Mouse (Mus musculus) MEL (cell line): ENCODE measurements around the gene Gm16181. TPM values are rescaled to one million over a fixed set of nuclear protein-coding genes. Genes with fewer than 3 reads are reported as not detected.

ENCODE experiments used
- DNase-seq: peaks from one replicate; pipeline ENCODE4 v3.0.0; 2011; ENCODE audit warnings: low read depth, low spot score
- H3K27ac ChIP-seq: 2 replicates; pipeline ENCODE4 v1.5.1; 2012; ENCODE audit warnings: low read depth, mild to moderate bottlenecking, control low read depth, low read length, moderate library complexity; ENCODE audit not compliant: control insufficient read depth
- H3K27me3 ChIP-seq, 2 experiments: fragments of 150-350 bp in 1 of 2; sonication (generic) in 1 of 2; 2 replicates each; pipeline ENCODE4 v1.6.1; 2012; ENCODE audit warnings: low read length in 2 of 2, mild to moderate bottlenecking in 2 of 2, improper control_type of control experiment in 1 of 2, moderate library complexity in 1 of 2; ENCODE audit not compliant: insufficient read depth in 2 of 2, control insufficient read depth in 1 of 2
- H3K36me3 ChIP-seq, 2 experiments: 2 replicates each; pipeline ENCODE4 v1.6.1; 2012 to 2014; ENCODE audit warnings: low read length in 2 of 2, improper control_type of control experiment in 1 of 2, inconsistent platforms in 1 of 2, mild to moderate bottlenecking in 1 of 2; ENCODE audit not compliant: insufficient read depth in 2 of 2, control insufficient read depth in 1 of 2
- H3K4me1 ChIP-seq, 2 experiments: fragments of 150-350 bp in 1 of 2; sonication (generic) in 1 of 2; 2 replicates each; pipeline ENCODE4 v1.6.1; 2012; ENCODE audit warnings: low read length in 2 of 2, improper control_type of control experiment in 1 of 2, mild to moderate bottlenecking in 1 of 2; ENCODE audit not compliant: insufficient read depth in 2 of 2, control insufficient read depth in 1 of 2
- H3K4me3 ChIP-seq, 2 experiments: fragments of 150-350 bp in 1 of 2; sonication (generic) in 1 of 2; 2 replicates each; pipeline ENCODE4 v1.5.1; 2012; ENCODE audit warnings: low read depth in 2 of 2, low read length in 2 of 2, mild to moderate bottlenecking in 2 of 2, moderate library complexity in 2 of 2, control low read depth in 1 of 2, improper control_type of control experiment in 1 of 2; ENCODE audit not compliant: control insufficient read depth in 1 of 2, insufficient read depth in 1 of 2
- H3K79me2 ChIP-seq: 2 replicates; pipeline ENCODE4 v1.6.1; 2012; ENCODE audit warnings: mild to moderate bottlenecking, low read length, moderate library complexity; ENCODE audit not compliant: control insufficient read depth, poor library complexity, insufficient read depth
- H3K9ac ChIP-seq: 2 replicates; pipeline ENCODE4 v1.6.1; 2012; ENCODE audit warnings: low read depth, mild to moderate bottlenecking, control low read depth, low read length, moderate library complexity; ENCODE audit not compliant: control insufficient read depth, poor library complexity, severe bottlenecking
- H3K9me3 ChIP-seq: fragments of 150-350 bp; sonication (generic); replicated peaks from 2 replicates; pipeline ENCODE4 v1.6.1; 2012; ENCODE audit warnings: mild to moderate bottlenecking, low read length, improper control_type of control experiment, moderate library complexity; ENCODE audit not compliant: insufficient read depth
- BHLHE40 ChIP-seq: IDR thresholded peaks from 2 replicates; pipeline ENCODE4 v1.6.1; 2012; ENCODE audit warnings: low read depth, mild to moderate bottlenecking, inconsistent platforms, low read length, improper control_type of control experiment, borderline replicate concordance
- CHD1 ChIP-seq: IDR thresholded peaks from 2 replicates; pipeline ENCODE4 v1.6.1; 2012; ENCODE audit warnings: low read depth, mild to moderate bottlenecking, inconsistent platforms, low read length, improper control_type of control experiment
- CTCF ChIP-seq, 3 experiments: IDR thresholded peaks in 2 of 3; conservative IDR thresholded peaks in 1 of 3; 2 replicates each; pipeline ENCODE4 v1.5.1; 2011 to 2012; ENCODE audit warnings: low read length in 3 of 3, low read depth in 2 of 3, mild to moderate bottlenecking in 2 of 3, improper control_type of control experiment in 1 of 3, inconsistent platforms in 1 of 3, mixed read lengths in 1 of 3, moderate library complexity in 1 of 3; ENCODE audit not compliant: control insufficient read depth in 1 of 3, insufficient read depth in 1 of 3, poor library complexity in 1 of 3, severe bottlenecking in 1 of 3
- E2F4 ChIP-seq: IDR thresholded peaks from 2 replicates; pipeline ENCODE4 v1.6.1; 2011; ENCODE audit warnings: low read depth, low read length, improper control_type of control experiment, borderline replicate concordance
- ELF1 ChIP-seq: IDR thresholded peaks from 2 replicates; pipeline ENCODE4 v1.6.1; 2014; ENCODE audit warnings: low read depth, mild to moderate bottlenecking, inconsistent platforms, low read length, improper control_type of control experiment, moderate library complexity
- EP300 ChIP-seq, 2 experiments: IDR thresholded peaks; 2 replicates each; pipeline ENCODE4 v1.6.1; 2011; ENCODE audit warnings: improper control_type of control experiment in 2 of 2, low read length in 2 of 2, low read depth in 1 of 2, mild to moderate bottlenecking in 1 of 2
- ETS1 ChIP-seq: IDR thresholded peaks from 2 replicates; pipeline ENCODE4 v1.6.1; 2012; ENCODE audit warnings: low read depth, mild to moderate bottlenecking, inconsistent platforms, low read length, improper control_type of control experiment, moderate library complexity
- GATA1 ChIP-seq: IDR thresholded peaks from 2 replicates; pipeline ENCODE4 v1.6.1; 2011; ENCODE audit warnings: low read depth, low read length, improper control_type of control experiment
- HCFC1 ChIP-seq: IDR thresholded peaks from 2 replicates; pipeline ENCODE4 v1.6.1; 2012; ENCODE audit warnings: low read depth, mild to moderate bottlenecking, inconsistent platforms, low read length, improper control_type of control experiment, moderate library complexity
- JUND ChIP-seq: IDR thresholded peaks from 2 replicates; pipeline ENCODE4 v1.6.1; 2011; ENCODE audit warnings: low read depth, mild to moderate bottlenecking, improper control_type of control experiment, low read length
- KAT2A ChIP-seq: conservative IDR thresholded peaks from 2 replicates; pipeline ENCODE4 v1.6.1; 2012; ENCODE audit warnings: low read depth, low read length, improper control_type of control experiment, inconsistent platforms
- MAFK ChIP-seq: IDR thresholded peaks from 2 replicates; pipeline ENCODE4 v1.6.1; 2011; ENCODE audit warnings: low read depth, mild to moderate bottlenecking, low read length, improper control_type of control experiment, borderline replicate concordance
- MAX ChIP-seq: IDR thresholded peaks from 2 replicates; pipeline ENCODE4 v1.6.1; 2011; ENCODE audit warnings: low read length, improper control_type of control experiment
- MAZ ChIP-seq: IDR thresholded peaks from 2 replicates; pipeline ENCODE4 v1.6.1; 2012; ENCODE audit warnings: low read depth, mild to moderate bottlenecking, inconsistent platforms, low read length, improper control_type of control experiment
- MXI1 ChIP-seq: IDR thresholded peaks from 2 replicates; pipeline ENCODE4 v1.6.1; 2011; ENCODE audit warnings: mild to moderate bottlenecking, low read depth, low read length, improper control_type of control experiment
- POLR2A ChIP-seq, 2 experiments: IDR thresholded peaks; 2 replicates each; pipeline ENCODE4 v1.6.1; 2011 to 2012; ENCODE audit warnings: low read length in 2 of 2, mild to moderate bottlenecking in 2 of 2, control low read depth in 1 of 2, improper control_type of control experiment in 1 of 2, low read depth in 1 of 2, moderate library complexity in 1 of 2; ENCODE audit not compliant: control insufficient read depth in 1 of 2, insufficient read depth in 1 of 2, poor library complexity in 1 of 2
- POLR2AphosphoS2 ChIP-seq: IDR thresholded peaks from 2 replicates; pipeline ENCODE4 v1.6.1; 2011; ENCODE audit warnings: low read length, improper control_type of control experiment
- SIN3A ChIP-seq: IDR thresholded peaks from 2 replicates; pipeline ENCODE4 v1.6.1; 2012; ENCODE audit warnings: low read length, improper control_type of control experiment, inconsistent platforms
- TAL1 ChIP-seq: IDR thresholded peaks from 2 replicates; pipeline ENCODE4 v1.6.1; 2012; ENCODE audit warnings: mild to moderate bottlenecking, inconsistent platforms, low read length, moderate library complexity, mixed read lengths
- TCF12 ChIP-seq: IDR thresholded peaks from 2 replicates; pipeline ENCODE4 v1.6.1; 2014; ENCODE audit warnings: low read depth, mild to moderate bottlenecking, inconsistent platforms, low read length, improper control_type of control experiment, moderate library complexity
- ZMIZ1 ChIP-seq: IDR thresholded peaks from 2 replicates; pipeline ENCODE4 v1.6.1; 2012; ENCODE audit warnings: low read depth, mild to moderate bottlenecking, inconsistent platforms, low read length, improper control_type of control experiment, moderate library complexity
- polyA plus RNA-seq, 2 experiments: library from polyadenylated mRNA; stranded (reverse) in 1 of 2; unstranded in 1 of 2; fragments of >175 nt in 1 of 2; fragments of >200 nt in 1 of 2; gene quantifications; 2 replicates each; pipeline versions ENCODE4 v1.2.1 to v1.2.4; 2012; ENCODE audit warnings: low replicate concordance in 2 of 2, low read depth in 1 of 2; ENCODE audit not compliant: insufficient read length in 2 of 2, insufficient read depth in 1 of 2, missing spikeins in 1 of 2
- total RNA-seq: library from RNA; depleted of rRNA; stranded (reverse); fragments of 300-350 nt; gene quantifications from 2 replicates; pipeline ENCODE4 v1.2.3, GENCODE M21; 2012; rRNA removed

Gm16181 gene
- total RNA-seq (not detected in 2 replicates), polyA plus RNA-seq (under 1 TPM in 1 of 2 experiments, not detected in 1; 0.58 TPM)

- Histone ChIP-seq H3K4me3 (no peak within 1 kb of the TSS), H3K27me3 (no peaks in the 10 kb centered on the region), H3K9me3 (no peaks in the 10 kb centered on the region), H3K9ac (peak within 1 kb of the TSS; percentile 17; the same call in 1 of the 2 replicates), H3K4me1 (peaks cover 6 to 30% of the 10 kb centered on the region in 2 experiments), H3K79me2 (no peaks in the 10 kb centered on the region; the same call in 1 of the 2 replicates), H3K27ac (peak within 1 kb of the TSS; percentile 94)
- no peak for DNase-seq
- no peak for TF ChIP-seq POLR2AphosphoS2
- TF ChIP-seq EP300 (IDR thresholded peaks at IDR 0.05; ENCODE audit: low read depth in 1 of 2, low read length in 2 of 2): no peak
- TF ChIP-seq KAT2A: no peak
- no peak for TF ChIP-seq BHLHE40
- TF ChIP-seq, all 39 proteins: peak for 0
- peaks cover 0 to 27% of the 10 kb centered on the region in 2 experiments for H3K36me3 ChIP-seq
Measured at GRCm38 (mm10) chr17:35220156-35220952, at the start of gene Gm16181. Gene Gm16181 (plus strand): TSS chr17:35220834.

DNA sequence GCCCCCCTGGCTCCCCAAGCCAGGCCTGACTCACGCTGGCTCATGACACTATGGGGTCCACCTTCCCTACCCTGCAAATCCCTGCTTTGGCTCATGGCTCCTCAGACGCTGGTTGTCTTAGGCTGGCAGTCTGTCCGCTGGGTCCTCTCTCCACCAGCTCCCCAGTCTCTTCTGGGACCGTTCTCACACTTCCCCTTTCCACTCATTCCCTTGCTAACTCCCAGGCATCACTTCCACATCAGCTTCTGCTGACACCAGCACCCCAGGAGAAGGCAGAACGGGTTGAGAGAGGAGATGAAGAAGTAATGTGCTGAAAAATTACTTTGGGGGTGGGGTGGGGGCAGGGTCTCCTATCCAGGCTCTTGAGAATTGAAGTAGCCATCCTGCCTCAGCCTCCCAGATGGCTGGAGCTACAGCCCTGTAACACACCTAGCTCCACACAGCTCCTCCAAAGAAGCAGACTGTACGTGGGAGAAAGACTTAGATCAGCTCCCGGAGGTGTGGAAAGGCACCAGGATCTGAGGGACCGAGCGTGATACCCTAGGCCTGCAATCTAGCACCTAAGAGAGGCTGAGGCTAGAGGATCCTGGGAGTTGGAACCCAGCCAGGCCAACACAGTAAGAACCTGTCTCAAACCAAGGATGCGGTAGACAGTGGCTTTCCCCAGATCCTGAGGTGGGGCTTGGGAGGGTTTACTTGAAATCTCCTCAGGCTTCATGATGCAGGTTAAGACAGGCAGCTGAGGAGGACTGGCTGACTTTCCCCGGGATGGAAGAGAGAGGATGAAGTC lies 48.0 kb upstream of the Gm16181 start:
- Histone ChIP-seq H3K36me3 (peaks cover 0 to 15% of the 10 kb centered on the region in 2 experiments; a peak in 2 of 4 replicates), H3K27ac (peak overlapping the region; percentile 29; the same call in 1 of the 2 replicates), H3K9ac (peak overlapping the region; percentile 39), H3K4me3 (no peak overlapping the region), H3K27me3 (no peaks in the 10 kb centered on the region), H3K79me2 (no peaks in the 10 kb centered on the region), H3K9me3 (no peaks in the 10 kb centered on the region), H3K4me1 (peaks cover 12 to 22% of the 10 kb centered on the region in 2 experiments)
- TF ChIP-seq POLR2A (IDR thresholded peaks at IDR 0.05; ENCODE audit: control insufficient read depth in 1 of 2, insufficient read depth in 1 of 2, low read depth in 1 of 2, low read length in 2 of 2, poor library complexity in 1 of 2) (0 out of 4 replicates have a peak, but pooled peaks of 1 of the 2 experiments have one; percentile 33), MAZ (no peak), TCF12 (no peak), HCFC1 (no peak), ETS1 (0 out of 2 replicates have a peak, but pooled peaks have one; percentile 7)
- peak; percentile 76 for DNase-seq

GRCm38 (mm10) chr17:35173329-35173728 lies 47.3 kb upstream of the Gm16181 start:
- no peaks in the 10 kb centered on the region for H3K9me3 ChIP-seq
- TF ChIP-seq TAL1 (no peak), KAT2A (no peak), SIN3A (no peak), GATA1 (no peak), MXI1 (no peak), CTCF (IDR thresholded peaks at IDR 0.05 in 2 of 3, conservative IDR thresholded peaks at IDR 0.05 in 1 of 3; ENCODE audit: control insufficient read depth in 1 of 3, insufficient read depth in 1 of 3, low read depth in 2 of 3, low read length in 3 of 3, poor library complexity in 1 of 3, severe bottlenecking in 1 of 3) (no peak), MAFK (no peak), JUND (no peak), CHD1 (no peak), ZMIZ1 (no peak), ETS1 (no peak), MAX (no peak), E2F4 (no peak), ELF1 (no peak)
- no peaks in the 10 kb centered on the region for H3K79me2 ChIP-seq
- H3K27ac ChIP-seq: peak overlapping the region; percentile 29
- H3K4me1 ChIP-seq: peaks cover 12 to 22% of the 10 kb centered on the region in 2 experiments
- H3K4me3 ChIP-seq: no peak overlapping the region; a peak in 1 of 4 replicates
- no peaks in the 10 kb centered on the region for H3K27me3 ChIP-seq
- DNase-seq: no peak
- peaks cover 0 to 15% of the 10 kb centered on the region in 2 experiments; a peak in 2 of 4 replicates for H3K36me3 ChIP-seq
- peak overlapping the region; percentile 3 for H3K9ac ChIP-seq
